Mouse (Mus musculus) ES-CJ7 (cell line): ENCODE data around the gene Camta1.

Experiments used
- DNase-seq: peaks from one replicate; pipeline ENCODE4 v3.0.0; 2011; ENCODE audit warnings: low read depth, low spot score

The Camta1 gene

DNA sequence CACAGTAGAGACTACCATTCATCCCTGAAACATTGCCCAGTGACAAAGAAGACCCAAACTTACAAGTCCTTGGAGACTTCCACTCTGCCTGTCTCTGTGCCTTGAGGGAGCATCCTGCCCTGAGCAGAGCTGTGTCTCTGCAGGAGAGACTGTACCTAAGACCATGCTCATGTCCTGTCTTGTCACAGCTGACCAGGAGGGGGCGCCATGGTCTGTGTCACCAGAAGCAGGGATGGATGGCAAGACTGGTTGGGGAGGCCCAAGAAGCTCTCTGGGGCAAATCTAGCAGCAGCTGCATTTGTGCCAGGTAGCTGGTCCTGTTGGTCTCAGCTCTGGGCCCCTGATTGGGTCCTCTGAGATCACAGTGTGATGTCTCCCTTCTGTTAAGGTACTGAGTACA is 646.5 kb downstream of the Camta1 start:
- DNase-seq, result peak; percentile 29

DNA sequence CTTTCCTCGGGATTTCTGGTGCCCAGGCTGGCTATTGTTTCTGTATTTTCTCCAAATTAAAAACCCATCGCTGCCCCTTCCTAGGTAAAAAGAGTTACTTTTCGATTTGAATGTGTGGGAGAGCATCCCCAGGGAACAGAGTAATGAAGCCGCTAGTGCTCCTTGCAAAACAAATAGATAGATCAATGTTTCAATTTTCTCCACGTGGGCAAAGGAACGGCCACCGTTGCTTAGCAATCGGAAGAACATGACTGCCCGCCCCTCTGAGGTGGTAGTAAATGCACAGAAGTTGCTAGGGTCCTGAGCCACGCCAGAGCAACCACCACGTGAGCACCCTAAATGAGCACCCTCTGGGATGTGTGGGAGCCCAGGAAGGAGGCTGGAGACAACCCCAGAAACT is 648.2 kb downstream of the Camta1 start:
- no peak for DNase-seq

DNA sequence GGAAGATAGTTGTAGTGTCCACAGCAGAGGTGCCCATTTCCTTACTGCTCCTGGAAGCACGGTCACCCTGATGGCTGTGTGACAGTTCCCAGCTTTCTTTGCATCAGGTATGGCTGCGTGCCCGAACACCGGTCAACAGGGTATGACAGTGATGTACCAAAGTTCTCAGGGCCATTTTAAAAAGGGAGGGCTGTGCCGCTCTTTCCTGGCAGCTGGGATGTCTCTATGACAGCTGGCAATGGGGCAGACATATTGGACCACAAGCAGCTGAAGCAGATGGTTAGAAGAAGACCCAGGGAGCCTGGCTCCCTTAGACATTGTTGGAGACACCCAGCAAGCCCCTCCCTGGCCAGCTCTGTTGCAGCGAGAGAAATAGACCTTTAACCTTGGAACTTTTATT is 649.7 kb downstream of the Camta1 start:
- DNase-seq, result no peak

GRCm38 (mm10) chr4:151207566-151207965 is 654.1 kb downstream of the Camta1 start:
- DNase-seq, result no peak

- DNase-seq, result no peak
Measured at GRCm38 (mm10) chr4:151202891-151203290, 658.8 kb downstream of the Camta1 start.

GRCm38 (mm10) chr4:151200316-151200715 is 661.4 kb downstream of the Camta1 start:
- DNase-seq, result no peak

DNA sequence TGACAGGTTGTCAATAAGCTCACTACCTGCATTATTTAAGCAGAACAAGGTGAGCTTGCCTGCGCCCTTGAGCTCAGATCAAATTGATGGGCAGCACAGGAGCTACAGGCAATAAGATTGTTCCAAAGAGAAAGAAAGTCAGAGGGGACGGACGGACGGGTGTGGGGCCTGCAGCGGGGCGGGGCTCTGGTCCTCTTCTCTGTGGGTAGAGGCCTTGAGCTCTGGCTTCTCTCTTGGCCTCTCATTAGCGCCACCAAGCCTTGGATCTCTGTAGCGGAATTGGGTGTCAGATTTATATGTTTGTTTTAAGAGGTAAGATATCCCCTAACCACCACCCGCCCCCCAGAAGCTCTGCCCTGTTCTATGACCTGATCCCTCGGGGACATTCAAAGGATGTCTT is 666.5 kb downstream of the Camta1 start:
- no peak for DNase-seq

DNA sequence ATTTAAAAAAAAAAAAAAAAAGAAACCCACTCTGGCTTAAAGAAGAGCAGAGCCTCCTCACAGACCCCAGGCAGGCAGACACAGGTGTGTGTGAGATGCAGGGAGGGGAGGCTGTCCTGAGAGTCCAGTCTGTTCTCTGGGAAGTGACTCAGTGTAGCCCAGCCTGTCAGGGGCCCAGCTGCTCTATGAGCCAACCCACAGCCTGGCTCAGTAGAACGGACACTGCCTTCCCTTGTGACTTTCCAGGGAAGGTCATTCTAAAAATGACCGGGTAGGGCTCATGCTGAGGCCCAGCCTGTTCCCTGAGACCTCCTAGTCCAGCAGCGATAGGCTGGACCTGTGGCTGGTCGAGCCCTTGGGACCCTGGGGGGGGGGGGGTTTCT is 667.0 kb downstream of the Camta1 start:
- no peak for DNase-seq

DNA sequence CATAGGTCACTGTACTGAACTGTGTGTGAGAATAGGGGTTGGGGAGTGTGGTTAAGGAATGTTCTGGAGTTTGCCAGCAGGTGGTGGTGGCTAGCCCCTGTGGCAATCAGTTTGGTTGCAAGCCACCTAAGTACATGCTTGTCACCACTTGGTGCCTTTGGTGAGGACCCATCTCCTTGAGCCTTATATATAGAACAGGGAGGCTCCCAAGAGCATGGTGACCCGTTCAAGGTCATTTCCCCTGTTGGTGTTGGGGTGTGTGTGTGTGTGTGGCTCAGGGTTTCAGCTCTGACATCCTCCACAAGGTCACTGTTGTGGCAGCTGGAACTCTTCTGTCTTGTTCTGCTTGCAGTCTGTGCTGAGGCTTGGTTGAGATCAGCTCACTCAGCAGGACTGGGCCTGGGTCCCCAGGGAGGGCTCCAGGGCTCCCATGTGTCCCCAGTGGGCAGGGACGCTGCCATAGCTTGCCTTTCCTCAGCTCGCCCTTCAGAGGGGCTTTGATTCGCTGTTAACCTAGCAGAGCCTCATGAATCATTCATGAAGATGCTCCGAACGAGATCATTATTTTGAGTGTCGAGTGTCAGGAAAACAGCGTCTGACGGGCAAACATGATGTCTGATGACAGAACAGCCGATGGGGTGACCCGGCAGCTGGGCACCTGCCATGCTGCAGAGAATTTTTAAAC is 667.5 kb downstream of the Camta1 start:
- DNase-seq, result no peak

GRCm38 (mm10) chr4:151186447-151186846 is 675.2 kb downstream of the Camta1 start:
- peak; percentile 67 for DNase-seq

DNA sequence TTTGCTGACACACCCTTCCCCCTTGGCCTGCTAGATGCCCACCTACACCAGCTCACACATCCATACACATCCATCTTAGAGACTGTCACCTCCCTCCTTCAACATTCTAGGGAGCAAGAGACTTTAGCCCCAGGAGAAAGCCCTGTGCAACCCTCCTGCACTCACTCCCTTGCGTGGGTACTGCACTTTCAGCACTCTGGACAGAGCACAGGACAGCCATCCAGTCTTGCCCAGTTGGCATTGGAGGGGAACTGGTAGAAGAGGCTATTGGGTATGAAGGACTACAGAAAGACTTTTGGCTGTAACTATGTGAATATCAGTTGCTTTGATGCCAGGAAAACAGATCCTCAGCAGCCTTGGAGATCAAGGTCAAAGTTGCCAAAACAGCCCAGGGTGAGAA is 675.9 kb downstream of the Camta1 start:
- peak; percentile 20 for DNase-seq

- no peak for DNase-seq
Measured at GRCm38 (mm10) chr4:151180394-151180902, 681.2 kb downstream of the Camta1 start.

- no peak for DNase-seq
Measured at GRCm38 (mm10) chr4:151179639-151180038, 682.0 kb downstream of the Camta1 start.

- no peak for DNase-seq
Measured at GRCm38 (mm10) chr4:151178970-151179378, 682.7 kb downstream of the Camta1 start.

DNA sequence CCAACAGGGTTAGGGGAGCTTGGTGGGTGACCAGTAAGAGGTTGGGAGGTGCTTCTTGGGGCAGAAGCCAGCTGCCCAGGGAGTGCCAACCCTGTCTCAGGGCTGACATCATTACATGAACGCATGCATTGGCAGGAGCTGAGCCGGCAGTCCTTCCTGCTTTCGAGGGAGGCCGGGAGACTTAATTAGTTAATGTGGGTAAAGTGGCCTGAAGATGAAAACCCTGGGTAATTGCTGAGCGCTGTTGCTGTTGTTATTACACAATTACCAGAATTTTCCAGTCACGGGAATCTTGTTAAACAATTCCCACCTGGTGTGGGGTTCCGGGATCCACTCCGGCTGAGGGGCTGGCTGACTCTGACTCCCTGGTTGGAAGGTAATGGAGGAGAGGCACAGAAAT is 689.1 kb downstream of the Camta1 start:
- DNase-seq, result no peak

DNA sequence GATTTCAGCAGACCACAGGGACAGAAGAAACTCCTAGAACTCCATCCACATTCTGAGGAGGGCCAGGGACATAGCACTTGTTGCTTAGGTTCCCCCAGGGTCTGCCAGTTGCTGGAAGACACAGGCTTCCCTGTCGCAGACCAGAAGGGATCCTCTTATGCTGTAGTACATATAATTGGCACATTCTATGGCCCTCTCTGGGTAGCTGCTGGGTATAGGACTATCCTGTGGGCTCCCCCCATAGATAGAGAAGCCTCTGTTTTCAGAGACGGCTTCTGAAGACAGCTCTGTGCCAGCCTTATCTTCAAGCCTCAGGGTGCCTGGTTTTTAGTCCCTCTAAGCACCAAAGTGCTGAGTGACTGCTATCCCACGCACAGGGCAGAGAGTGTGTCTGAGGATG is 690.6 kb downstream of the Camta1 start:
- no peak for DNase-seq

GRCm38 (mm10) chr4:151170658-151171057 is 691.0 kb downstream of the Camta1 start:
- no peak for DNase-seq

GRCm38 (mm10) chr4:151166969-151167368 is 694.7 kb downstream of the Camta1 start:
- no peak for DNase-seq

GRCm38 (mm10) chr4:151165539-151165938 is 696.1 kb downstream of the Camta1 start:
- no peak for DNase-seq

DNA sequence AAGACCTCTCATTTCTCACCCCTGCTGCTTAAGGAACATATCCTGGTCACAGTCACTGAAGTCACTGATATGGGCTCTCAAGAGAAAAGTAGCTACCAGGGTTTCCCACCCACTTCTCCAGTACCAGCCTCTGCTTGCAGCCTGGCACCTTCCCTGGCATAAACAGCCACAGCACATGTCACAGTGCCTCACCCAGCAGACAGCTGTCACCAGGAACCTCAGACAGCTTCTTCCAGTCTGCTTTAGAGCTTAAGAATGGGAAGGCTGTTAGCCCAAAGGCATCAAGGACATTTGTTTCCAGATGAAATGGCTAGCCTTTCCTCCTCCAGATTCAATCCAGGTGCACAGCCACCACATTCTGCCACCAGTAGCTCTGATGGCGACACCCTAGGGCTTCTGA is 697.4 kb downstream of the Camta1 start:
- no peak for DNase-seq

GRCm38 (mm10) chr4:151161869-151162268 is 699.8 kb downstream of the Camta1 start:
- DNase-seq, result no peak

DNA sequence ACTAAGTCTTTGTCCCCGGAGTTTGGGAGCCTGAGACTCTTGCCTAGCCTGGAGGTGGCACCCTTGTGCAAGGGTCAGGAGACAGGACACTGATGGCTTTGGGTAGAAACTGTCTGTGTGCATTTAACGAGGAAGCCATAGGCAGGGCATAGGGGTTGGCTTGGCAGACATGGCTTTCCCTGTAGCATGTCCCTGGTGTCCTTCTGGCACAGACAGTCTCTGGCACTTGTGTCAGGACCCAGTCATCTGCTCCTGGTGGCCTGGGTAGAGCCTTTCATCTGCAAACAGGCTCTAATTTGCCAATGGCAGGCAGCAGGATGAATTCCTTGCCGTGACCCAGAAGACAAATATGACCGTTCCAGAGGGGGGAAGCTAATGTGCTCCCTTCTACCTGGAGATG is 700.7 kb downstream of the Camta1 start:
- no peak for DNase-seq

DNA sequence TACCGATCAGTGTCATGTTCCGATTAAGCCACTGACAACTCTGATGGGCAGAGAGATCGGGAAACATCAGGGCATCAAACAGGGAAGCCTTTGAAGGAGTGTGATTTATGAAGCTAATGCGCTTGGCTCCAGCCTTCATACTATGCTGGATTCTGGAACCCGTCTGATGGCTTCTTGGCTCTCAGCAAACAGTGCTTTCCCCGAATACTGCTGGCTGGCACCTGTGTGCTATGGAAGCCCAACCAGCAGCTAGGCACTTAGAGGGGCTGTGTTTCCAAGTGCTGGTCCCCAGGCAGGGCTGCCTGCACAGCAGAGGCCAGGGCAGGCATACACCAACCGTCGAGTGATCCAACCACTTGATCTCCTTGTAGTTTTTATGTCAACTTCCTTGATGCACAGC is 701.2 kb downstream of the Camta1 start:
- no peak for DNase-seq

DNA sequence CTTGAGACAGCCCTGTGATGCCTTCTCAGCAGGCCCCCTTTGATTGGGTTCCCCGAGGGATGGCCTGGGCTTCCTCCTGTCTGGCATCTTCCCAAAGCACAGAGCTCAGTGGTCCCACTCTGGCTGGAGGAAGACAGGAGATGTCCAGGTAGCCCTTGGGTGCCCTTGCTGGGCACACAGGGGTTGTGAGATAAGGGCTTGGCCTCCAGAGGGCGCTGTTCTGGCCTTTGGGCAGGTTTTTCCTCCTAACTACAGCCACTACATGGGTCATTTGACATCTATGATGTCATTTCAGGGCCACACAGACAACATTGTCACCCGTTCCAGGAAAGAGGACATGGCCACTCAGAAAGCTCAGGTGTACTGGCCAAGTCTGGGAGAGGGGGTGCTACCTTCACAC is 703.4 kb downstream of the Camta1 start:
- DNase-seq, result no peak
